In genomic region chr9:79716909-79717835, GRCm38 (mm10) we compare ENCODE assay signal across 8 mouse cellular contexts. TPM values are rescaled to one million over a fixed set of nuclear protein-coding genes. Genes with fewer than 3 reads are reported as not detected.
A peak's percentile ranks its signal among the peaks of the same experiment; 100 is the strongest.
DNase-seq lines count a peak whose midpoint lies in the region; ATAC-seq and TF ChIP-seq lines count a peak whose summit lies in the region.

No protein-coding gene starts in this region.

- H3K36me3 ChIP-seq in forebrain, postnatal 0 days (ENCODE audit: insufficient read depth) = no peaks in the 10 kb centered on the region
- no peaks in the 10 kb centered on the region for H3K36me3 ChIP-seq in lung, embryonic 16.5 days (ENCODE audit: control insufficient read depth, insufficient read depth, low read length)

- peak overlapping the region; percentile 87 for H3K4me2 ChIP-seq in forebrain, postnatal 0 days (ENCODE audit: low read depth)
- H3K4me2 ChIP-seq in lung, embryonic 16.5 days (ENCODE audit: low read depth, low read length) = peak overlapping the region; percentile 70

- DNase-seq in MN1 (ENCODE audit: low spot score) = peak; percentile 35
- DNase-seq in cerebellum, adult 2 months = peak; percentile 68 to 70
- peak; percentile 89 for DNase-seq in forebrain, postnatal 0 days
- DNase-seq in heart, postnatal 4 days = peak; percentile 82
- DNase-seq in layer of hippocampus, adult 9-11 months = peak; percentile 57
- peak; percentile 86 to 89 for DNase-seq in right cerebral cortex, adult 2 months (ENCODE audit: low spot score in 2 of 2)

- no peaks in the 10 kb centered on the region for H3K9me3 ChIP-seq in forebrain, postnatal 0 days (ENCODE audit: low read length)
- no peaks in the 10 kb centered on the region for H3K9me3 ChIP-seq in lung, embryonic 16.5 days (ENCODE audit: control insufficient read depth, low read length)

- TF ChIP-seq POLR2A in cerebellum, adult 2 months (IDR thresholded peaks at IDR 0.05; ENCODE audit: borderline replicate concordance, insufficient read depth, low read length) = no peak

- H3K4me3 ChIP-seq in cerebellum, adult 2 months (replicated peaks; ENCODE audit: insufficient read depth, low read depth, low read length) = no peak overlapping the region
- peak overlapping the region; percentile 44 for H3K4me3 ChIP-seq in forebrain, postnatal 0 days (ENCODE audit: low read depth, low read length)
- peak overlapping the region; percentile 52 for H3K4me3 ChIP-seq in lung, embryonic 16.5 days (ENCODE audit: low read length)

- ATAC-seq in forebrain, postnatal 0 days = peak; percentile 36; the same call in 1 of the 2 replicates
- no peak for ATAC-seq in lung, embryonic 16.5 days (ENCODE audit: low read depth)
- no peak for ATAC-seq in erythroid progenitor cell, adult 5-6 weeks (replicated peaks; ENCODE audit: low FRiP score, poor library complexity, severe bottlenecking)

- H3K27ac ChIP-seq in cerebellum, adult 2 months (ENCODE audit: insufficient read depth, low read length) = no peak overlapping the region
- no peak overlapping the region for H3K27ac ChIP-seq in forebrain, postnatal 0 days (ENCODE audit: low read depth, low read length)
- 0 out of 2 replicates have a peak overlapping the region, but pooled peaks have one; percentile 14 for H3K27ac ChIP-seq in lung, embryonic 16.5 days (ENCODE audit: low read length)

- peaks cover 7% of the 10 kb centered on the region; the same call in 1 of the 2 replicates for H3K4me1 ChIP-seq in cerebellum, adult 2 months (ENCODE audit: control insufficient read depth, insufficient read depth, low read length)
- H3K4me1 ChIP-seq in forebrain, postnatal 0 days (ENCODE audit: insufficient read depth) = peaks cover 22% of the 10 kb centered on the region; the same call in 1 of the 2 replicates
- H3K4me1 ChIP-seq in lung, embryonic 16.5 days (replicated peaks; ENCODE audit: control insufficient read depth, insufficient read depth, low read length) = peaks cover 28% of the 10 kb centered on the region

- TF ChIP-seq CTCF in cerebellum, adult 2 months (IDR thresholded peaks at IDR 0.05; ENCODE audit: borderline replicate concordance, insufficient read depth, low read depth, low read length) = peak; percentile 51; the same call in 1 of the 2 replicates
- peak; percentile 81 for TF ChIP-seq CTCF in forebrain, postnatal 0 days (IDR thresholded peaks at IDR 0.05; ENCODE audit: low read depth)

- 18% methylated on average over 23 of the region's 23 CpGs for WGBS in cerebellum, adult 2 months
- WGBS in forebrain, postnatal 0 days = 5% methylated on average over 23 of the region's 23 CpGs
- WGBS in lung, embryonic 16.5 days = 8% methylated on average over 23 of the region's 23 CpGs

- H3K9ac ChIP-seq in forebrain, postnatal 0 days = 0 out of 2 replicates have a peak overlapping the region, but pooled peaks have one; percentile 10
- peak overlapping the region; percentile 73 for H3K9ac ChIP-seq in lung, embryonic 16.5 days (ENCODE audit: low read length)

- peaks cover 3% of the 10 kb centered on the region; the same call in 1 of the 2 replicates for H3K27me3 ChIP-seq in cerebellum, adult 2 months (ENCODE audit: control insufficient read depth, insufficient read depth, low read length)
- peaks cover 33% of the 10 kb centered on the region for H3K27me3 ChIP-seq in forebrain, postnatal 0 days (ENCODE audit: insufficient read depth, low read length)
- peaks cover 15% of the 10 kb centered on the region for H3K27me3 ChIP-seq in lung, embryonic 16.5 days (ENCODE audit: control insufficient read depth, insufficient read depth, low read depth, low read length)

RNA-seq across cellular contexts. Expression of gene Col12a1, which starts 1.5 kb away (rescaled TPM):
- 6.0 and 6.4 TPM in 2 replicates for polyA plus RNA-seq in cerebellum, adult 2 months (2012; rRNA removed)
- total RNA-seq in forebrain, postnatal 0 days (2014; rRNA removed) = 12.4 and 29.8 TPM in 2 replicates
- polyA plus RNA-seq in forebrain, postnatal 0 days (2015; fragmentation: Nextera tagmentation; extraction: Ambion mirVana) = 5.2 and 7.0 TPM in 2 replicates
- 10 to 100 TPM; 17.6 to 20.2 TPM for total RNA-seq in heart, postnatal 4 days (2021)
- polyA plus RNA-seq in lung, embryonic 16.5 days (2015; fragmentation: Nextera tagmentation; extraction: Ambion mirVana) = 16.5 and 18.0 TPM in 2 replicates
- total RNA-seq in erythroid progenitor cell, adult 5-6 weeks (2015; ENCODE audit: low replicate concordance) = not detected in 2 replicates
- total RNA-seq in erythroid progenitor cell, adult 5-6 weeks (2017; ENCODE audit: low replicate concordance) = 0.68 TPM in 1 of 2 replicates, not detected in the other

RNA-seq across cellular contexts. Expression of gene Cox7a2, which starts 42.5 kb away (rescaled TPM):
- 707 and 723 TPM in 2 replicates for polyA plus RNA-seq in cerebellum, adult 2 months (2012; rRNA removed)
- 435 and 605 TPM in 2 replicates for total RNA-seq in forebrain, postnatal 0 days (2014; rRNA removed)
- polyA plus RNA-seq in forebrain, postnatal 0 days (2015; fragmentation: Nextera tagmentation; extraction: Ambion mirVana) = 956 and 1,227 TPM in 2 replicates
- total RNA-seq in heart, postnatal 4 days (2021) = 100 to 1,000 TPM; 924 to 968 TPM
- polyA plus RNA-seq in lung, embryonic 16.5 days (2015; fragmentation: Nextera tagmentation; extraction: Ambion mirVana) = 676 and 713 TPM in 2 replicates
- 223 and 276 TPM in 2 replicates for total RNA-seq in erythroid progenitor cell, adult 5-6 weeks (2015; ENCODE audit: low replicate concordance)
- total RNA-seq in erythroid progenitor cell, adult 5-6 weeks (2017; ENCODE audit: low replicate concordance) = 37.3 and 78.0 TPM in 2 replicates

Comparison
In these comparisons a context has a peak if more than half of its experiments do, and no peak if none do; other contexts are left out.
1. DNase-seq: peak in every context shown above with its lines; median percentile 89 in forebrain, postnatal 0 days; 88 in right cerebral cortex, adult 2 months; 82 in heart, postnatal 4 days; 69 in cerebellum, adult 2 months; 57 in layer of hippocampus, adult 9-11 months; 35 in MN1.